Mouse (Mus musculus) C2C12 (cell line): ENCODE data around the gene Tspoap1.
A peak's percentile ranks its signal among the peaks of the same experiment; 100 is the strongest.

ENCODE experiments used
- CEBPB ChIP-seq: IDR thresholded peaks from one replicate; pipeline ENCODE4 v1.6.1; 2011; ENCODE audit warnings: low read depth, mild to moderate bottlenecking, control low read depth, moderate library complexity
- CTCF ChIP-seq: IDR thresholded peaks from one replicate; pipeline ENCODE4 v1.5.1; 2011; ENCODE audit not compliant: control insufficient read depth, insufficient read depth, insufficient read length
- FOSL1 ChIP-seq: IDR thresholded peaks from one replicate; pipeline ENCODE4 v1.8.0; 2011; ENCODE audit warnings: mild to moderate bottlenecking, low read length; ENCODE audit not compliant: poor library complexity, insufficient read depth, severe bottlenecking
- MAX ChIP-seq: IDR thresholded peaks from one replicate; pipeline ENCODE4 v1.6.1; 2011; ENCODE audit warnings: mild to moderate bottlenecking, control low read depth
- MYOD1 ChIP-seq: IDR thresholded peaks from one replicate; pipeline ENCODE4 v1.6.1; 2011; ENCODE audit warnings: low read depth; ENCODE audit not compliant: control insufficient read depth, insufficient read length
- MYOG ChIP-seq: IDR thresholded peaks from one replicate; pipeline ENCODE4 v1.6.1; 2011; ENCODE audit not compliant: control insufficient read depth, insufficient read length; ENCODE audit errors: extremely low read depth
- USF1 ChIP-seq: IDR thresholded peaks from one replicate; pipeline ENCODE4 v1.6.1; 2011; ENCODE audit warnings: low read depth, mild to moderate bottlenecking, control low read depth, moderate library complexity

DNA sequence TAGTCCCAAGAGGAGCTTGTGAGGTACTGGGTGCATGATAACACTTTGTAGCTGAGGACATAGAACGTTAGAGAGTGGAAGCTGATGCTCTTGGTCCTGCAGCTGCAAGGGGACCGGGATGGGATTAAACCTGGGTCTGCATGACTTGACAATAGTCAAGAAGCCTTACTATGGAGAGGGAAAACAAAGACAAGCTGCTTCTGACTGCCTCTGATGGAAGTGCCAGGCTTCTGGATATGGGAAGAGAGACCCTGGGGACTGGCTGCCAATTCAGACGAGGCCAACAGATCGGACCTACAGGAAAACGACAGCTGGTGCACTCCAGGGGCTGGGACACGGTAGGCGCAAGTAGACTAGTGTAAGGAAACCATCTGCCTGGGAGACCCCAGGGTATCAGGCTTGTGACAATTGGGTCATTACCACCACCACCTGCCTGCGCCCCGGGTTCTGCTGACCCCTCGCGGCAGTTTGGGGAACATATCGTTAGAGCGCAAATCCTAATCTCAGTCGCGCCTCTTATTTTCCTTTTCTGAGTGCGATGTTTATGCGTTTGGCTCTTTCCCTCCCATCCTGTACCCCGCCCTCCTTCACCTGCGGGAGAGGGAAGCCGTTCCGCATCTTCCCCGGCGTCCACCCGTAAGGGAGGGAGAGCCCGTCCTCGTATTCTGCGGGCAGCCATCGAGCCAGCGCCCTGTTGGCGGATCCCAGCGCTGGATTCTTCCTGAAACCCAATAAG lies 56.5 kb downstream of the Tspoap1 start:
- TF ChIP-seq CTCF (peak; percentile 47), MAX (no peak), USF1 (no peak), CEBPB (no peak), MYOD1 (no peak), MYOG (no peak), FOSL1 (no peak)
